Mouse (Mus musculus): ENCODE measurements around the gene Fanca. TPM values are rescaled to one million over a fixed set of nuclear protein-coding genes. Genes with fewer than 3 reads are reported as not detected.

Fanca gene
- 11.2 to 31.4 TPM (median 24.6 TPM) in 3 replicates for total RNA-seq (2017)

- ATAC-seq (replicated peaks; ENCODE audit: insufficient number of reproducible peaks, low FRiP score, low TSS enrichment, poor library complexity, severe bottlenecking): peak; percentile 98
Observed at GRCm38 (mm10) chr8:123318467-123318911, at the start of gene Fanca. TSS of gene Fanca (minus strand) at chr8:123318576.

GRCm38 (mm10) chr8:123361082-123361739 is 42.8 kb upstream of the Fanca start:
- peak; percentile 88 for ATAC-seq (replicated peaks; ENCODE audit: insufficient number of reproducible peaks, low FRiP score, low TSS enrichment, poor library complexity, severe bottlenecking)

GRCm38 (mm10) chr8:123353216-123353615 is 34.8 kb upstream of the Fanca start:
- ATAC-seq (replicated peaks; ENCODE audit: insufficient number of reproducible peaks, low FRiP score, low TSS enrichment, poor library complexity, severe bottlenecking): no peak

GRCm38 (mm10) chr8:123352786-123353185 is 34.4 kb upstream of the Fanca start:
- no peak for ATAC-seq (replicated peaks; ENCODE audit: insufficient number of reproducible peaks, low FRiP score, low TSS enrichment, poor library complexity, severe bottlenecking)

- ATAC-seq (replicated peaks; ENCODE audit: insufficient number of reproducible peaks, low FRiP score, low TSS enrichment, poor library complexity, severe bottlenecking): no peak
Observed at GRCm38 (mm10) chr8:123352118-123352517, 33.7 kb upstream of the Fanca start.

- no peak for ATAC-seq (replicated peaks; ENCODE audit: insufficient number of reproducible peaks, low FRiP score, low TSS enrichment, poor library complexity, severe bottlenecking)
Observed at GRCm38 (mm10) chr8:123349073-123349472, 30.7 kb upstream of the Fanca start.

- ATAC-seq (replicated peaks; ENCODE audit: insufficient number of reproducible peaks, low FRiP score, low TSS enrichment, poor library complexity, severe bottlenecking): no peak
Observed at GRCm38 (mm10) chr8:123348237-123348843, 30.0 kb upstream of the Fanca start.

- ATAC-seq (replicated peaks; ENCODE audit: insufficient number of reproducible peaks, low FRiP score, low TSS enrichment, poor library complexity, severe bottlenecking): no peak
Observed at GRCm38 (mm10) chr8:123347293-123347692, 28.9 kb upstream of the Fanca start.

GRCm38 (mm10) chr8:123345856-123346255 is 27.5 kb upstream of the Fanca start:
- ATAC-seq (replicated peaks; ENCODE audit: insufficient number of reproducible peaks, low FRiP score, low TSS enrichment, poor library complexity, severe bottlenecking): no peak

GRCm38 (mm10) chr8:123345135-123345534 is 26.8 kb upstream of the Fanca start:
- ATAC-seq (replicated peaks; ENCODE audit: insufficient number of reproducible peaks, low FRiP score, low TSS enrichment, poor library complexity, severe bottlenecking): no peak

GRCm38 (mm10) chr8:123343422-123343821 is 25.0 kb upstream of the Fanca start:
- ATAC-seq (replicated peaks; ENCODE audit: insufficient number of reproducible peaks, low FRiP score, low TSS enrichment, poor library complexity, severe bottlenecking): peak; percentile 38; the same call in 1 of the 2 replicates

GRCm38 (mm10) chr8:123342911-123343310 is 24.5 kb upstream of the Fanca start:
- no peak for ATAC-seq (replicated peaks; ENCODE audit: insufficient number of reproducible peaks, low FRiP score, low TSS enrichment, poor library complexity, severe bottlenecking)

GRCm38 (mm10) chr8:123342253-123342652 is 23.9 kb upstream of the Fanca start:
- peak; percentile 52; the same call in 1 of the 2 replicates for ATAC-seq (replicated peaks; ENCODE audit: insufficient number of reproducible peaks, low FRiP score, low TSS enrichment, poor library complexity, severe bottlenecking)

- ATAC-seq (replicated peaks; ENCODE audit: insufficient number of reproducible peaks, low FRiP score, low TSS enrichment, poor library complexity, severe bottlenecking): no peak
Observed at GRCm38 (mm10) chr8:123341040-123342015, 23.0 kb upstream of the Fanca start.

GRCm38 (mm10) chr8:123340071-123340470 is 21.7 kb upstream of the Fanca start:
- no peak for ATAC-seq (replicated peaks; ENCODE audit: insufficient number of reproducible peaks, low FRiP score, low TSS enrichment, poor library complexity, severe bottlenecking)

GRCm38 (mm10) chr8:123337475-123337874 is 19.1 kb upstream of the Fanca start:
- no peak for ATAC-seq (replicated peaks; ENCODE audit: insufficient number of reproducible peaks, low FRiP score, low TSS enrichment, poor library complexity, severe bottlenecking)

- no peak for ATAC-seq (replicated peaks; ENCODE audit: insufficient number of reproducible peaks, low FRiP score, low TSS enrichment, poor library complexity, severe bottlenecking)
Observed at GRCm38 (mm10) chr8:123334467-123334866, 16.1 kb upstream of the Fanca start.

GRCm38 (mm10) chr8:123333864-123334263 is 15.5 kb upstream of the Fanca start:
- no peak for ATAC-seq (replicated peaks; ENCODE audit: insufficient number of reproducible peaks, low FRiP score, low TSS enrichment, poor library complexity, severe bottlenecking)

- no peak for ATAC-seq (replicated peaks; ENCODE audit: insufficient number of reproducible peaks, low FRiP score, low TSS enrichment, poor library complexity, severe bottlenecking)
Observed at GRCm38 (mm10) chr8:123333091-123333587, 14.8 kb upstream of the Fanca start.

Measured in monocyte, adult 5-6 weeks (primary cell).